Mouse (Mus musculus): ENCODE data around the gene Rnf8.
A peak's percentile ranks its signal among the peaks of the same experiment; 100 is the strongest.

Rnf8 gene

GRCm38 (mm10) chr17:29614115-29615023 is at the start of gene Rnf8, which contains the start of gene Gm28043:
Gene Rnf8, plus strand, starts transcription at chr17:29614790.
Gene Gm28043, plus strand, starts transcription at chr17:29614876.
- Histone ChIP-seq H3K4me3 (replicated peaks; ENCODE audit: low read length) (peak within 1 kb of the TSS; percentile 90), H3K27me3 (ENCODE audit: insufficient read depth, low read length) (no peaks in the 10 kb centered on the region), H3K9me3 (ENCODE audit: low read length) (no peaks in the 10 kb centered on the region), H3K4me1 (replicated peaks; ENCODE audit: low read depth, low read length) (peaks cover 52% of the 10 kb centered on the region), H3K36me3 (ENCODE audit: insufficient read depth, low read length) (peaks cover 19% of the 10 kb centered on the region)
- TF ChIP-seq POU5F1 (IDR thresholded peaks at IDR 0.05; ENCODE audit: borderline replicate concordance, low read length), result no peak
- peak; percentile 46 for TF ChIP-seq CTCF (conservative IDR thresholded peaks at IDR 0.05; ENCODE audit: low read length)
- TF ChIP-seq NANOG (IDR thresholded peaks at IDR 0.05; ENCODE audit: borderline replicate concordance, low read length), result no peak

- H3K4me3 ChIP-seq (replicated peaks; ENCODE audit: low read length), result no peak overlapping the region
- H3K4me1 ChIP-seq (replicated peaks; ENCODE audit: low read depth, low read length), result peaks cover 40% of the 10 kb centered on the region
- H3K9me3 ChIP-seq (ENCODE audit: low read length), result no peaks in the 10 kb centered on the region
- TF ChIP-seq CTCF (conservative IDR thresholded peaks at IDR 0.05; ENCODE audit: low read length) (no peak), NANOG (IDR thresholded peaks at IDR 0.05; ENCODE audit: borderline replicate concordance, low read length) (no peak), POU5F1 (IDR thresholded peaks at IDR 0.05; ENCODE audit: borderline replicate concordance, low read length) (no peak)
- no peaks in the 10 kb centered on the region for H3K27me3 ChIP-seq (ENCODE audit: insufficient read depth, low read length)
- H3K36me3 ChIP-seq (ENCODE audit: insufficient read depth, low read length), result peaks cover 51% of the 10 kb centered on the region
These were observed 49.1 kb upstream of the Rnf8 start for GRCm38 (mm10) chr17:29565521-29565920.

- H3K27me3 ChIP-seq (ENCODE audit: insufficient read depth, low read length), result no peaks in the 10 kb centered on the region
- no peaks in the 10 kb centered on the region for H3K9me3 ChIP-seq (ENCODE audit: low read length)
- no peak overlapping the region for H3K4me3 ChIP-seq (replicated peaks; ENCODE audit: low read length)
- TF ChIP-seq POU5F1 (IDR thresholded peaks at IDR 0.05; ENCODE audit: borderline replicate concordance, low read length) (no peak), NANOG (IDR thresholded peaks at IDR 0.05; ENCODE audit: borderline replicate concordance, low read length) (no peak), CTCF (conservative IDR thresholded peaks at IDR 0.05; ENCODE audit: low read length) (no peak)
- H3K36me3 ChIP-seq (ENCODE audit: insufficient read depth, low read length), result peaks cover 76% of the 10 kb centered on the region
- H3K4me1 ChIP-seq (replicated peaks; ENCODE audit: low read depth, low read length), result peaks cover 38% of the 10 kb centered on the region
These were observed 46.2 kb upstream of the Rnf8 start for GRCm38 (mm10) chr17:29568435-29568834.

GRCm38 (mm10) chr17:29569831-29570230 is 44.8 kb upstream of the Rnf8 start:
- H3K27me3 ChIP-seq (ENCODE audit: insufficient read depth, low read length), result no peaks in the 10 kb centered on the region
- H3K4me1 ChIP-seq (replicated peaks; ENCODE audit: low read depth, low read length), result peaks cover 37% of the 10 kb centered on the region
- no peak for TF ChIP-seq NANOG (IDR thresholded peaks at IDR 0.05; ENCODE audit: borderline replicate concordance, low read length)
- TF ChIP-seq POU5F1 (IDR thresholded peaks at IDR 0.05; ENCODE audit: borderline replicate concordance, low read length), result no peak
- no peak for TF ChIP-seq CTCF (conservative IDR thresholded peaks at IDR 0.05; ENCODE audit: low read length)
- H3K36me3 ChIP-seq (ENCODE audit: insufficient read depth, low read length), result peaks cover 78% of the 10 kb centered on the region
- no peaks in the 10 kb centered on the region for H3K9me3 ChIP-seq (ENCODE audit: low read length)
- no peak overlapping the region for H3K4me3 ChIP-seq (replicated peaks; ENCODE audit: low read length)

GRCm38 (mm10) chr17:29579579-29580126 is 34.9 kb upstream of the Rnf8 start:
- peaks cover 16% of the 10 kb centered on the region for H3K4me1 ChIP-seq (replicated peaks; ENCODE audit: low read depth, low read length)
- TF ChIP-seq POU5F1 (IDR thresholded peaks at IDR 0.05; ENCODE audit: borderline replicate concordance, low read length), result no peak
- no peak for TF ChIP-seq NANOG (IDR thresholded peaks at IDR 0.05; ENCODE audit: borderline replicate concordance, low read length)
- no peak for TF ChIP-seq CTCF (conservative IDR thresholded peaks at IDR 0.05; ENCODE audit: low read length)

GRCm38 (mm10) chr17:29583569-29583968 is 31.0 kb upstream of the Rnf8 start:
- H3K4me3 ChIP-seq (replicated peaks; ENCODE audit: low read length), result no peak overlapping the region
- no peak for TF ChIP-seq POU5F1 (IDR thresholded peaks at IDR 0.05; ENCODE audit: borderline replicate concordance, low read length)
- no peak for TF ChIP-seq NANOG (IDR thresholded peaks at IDR 0.05; ENCODE audit: borderline replicate concordance, low read length)
- no peak for TF ChIP-seq CTCF (conservative IDR thresholded peaks at IDR 0.05; ENCODE audit: low read length)
- H3K36me3 ChIP-seq (ENCODE audit: insufficient read depth, low read length), result peaks cover 58% of the 10 kb centered on the region
- H3K4me1 ChIP-seq (replicated peaks; ENCODE audit: low read depth, low read length), result peaks cover 24% of the 10 kb centered on the region
- no peaks in the 10 kb centered on the region for H3K27me3 ChIP-seq (ENCODE audit: insufficient read depth, low read length)
- no peaks in the 10 kb centered on the region for H3K9me3 ChIP-seq (ENCODE audit: low read length)

More at GRCm38 (mm10) chr17:29579579-29580126, 34.9 kb upstream of the Rnf8 start:
- Histone ChIP-seq H3K4me3 (replicated peaks; ENCODE audit: low read length) (no peak overlapping the region), H3K36me3 (ENCODE audit: insufficient read depth, low read length) (peaks cover 90% of the 10 kb centered on the region), H3K27me3 (ENCODE audit: insufficient read depth, low read length) (no peaks in the 10 kb centered on the region), H3K9me3 (ENCODE audit: low read length) (no peaks in the 10 kb centered on the region)

GRCm38 (mm10) chr17:29584306-29584705 is 30.3 kb upstream of the Rnf8 start:
- no peaks in the 10 kb centered on the region for H3K27me3 ChIP-seq (ENCODE audit: insufficient read depth, low read length)
- TF ChIP-seq NANOG (IDR thresholded peaks at IDR 0.05; ENCODE audit: borderline replicate concordance, low read length), result no peak
- no peak for TF ChIP-seq POU5F1 (IDR thresholded peaks at IDR 0.05; ENCODE audit: borderline replicate concordance, low read length)
- TF ChIP-seq CTCF (conservative IDR thresholded peaks at IDR 0.05; ENCODE audit: low read length), result no peak
- H3K4me3 ChIP-seq (replicated peaks; ENCODE audit: low read length), result no peak overlapping the region
- no peaks in the 10 kb centered on the region for H3K9me3 ChIP-seq (ENCODE audit: low read length)
- H3K4me1 ChIP-seq (replicated peaks; ENCODE audit: low read depth, low read length), result peaks cover 24% of the 10 kb centered on the region
- H3K36me3 ChIP-seq (ENCODE audit: insufficient read depth, low read length), result peaks cover 51% of the 10 kb centered on the region

- Histone ChIP-seq H3K27me3 (ENCODE audit: insufficient read depth, low read length) (no peaks in the 10 kb centered on the region), H3K4me1 (replicated peaks; ENCODE audit: low read depth, low read length) (peaks cover 24% of the 10 kb centered on the region), H3K4me3 (replicated peaks; ENCODE audit: low read length) (no peak overlapping the region), H3K36me3 (ENCODE audit: insufficient read depth, low read length) (peaks cover 50% of the 10 kb centered on the region), H3K9me3 (ENCODE audit: low read length) (no peaks in the 10 kb centered on the region)
- TF ChIP-seq POU5F1 (IDR thresholded peaks at IDR 0.05; ENCODE audit: borderline replicate concordance, low read length) (no peak), CTCF (conservative IDR thresholded peaks at IDR 0.05; ENCODE audit: low read length) (no peak), NANOG (IDR thresholded peaks at IDR 0.05; ENCODE audit: borderline replicate concordance, low read length) (no peak)
These were observed 29.9 kb upstream of the Rnf8 start for GRCm38 (mm10) chr17:29584737-29585136.

All from E14TG2a.4 (cell line).